Mouse (Mus musculus) forebrain, postnatal 0 days (tissue): Measurements from ENCODE around the gene Sbk2. TPM values are rescaled to one million over a fixed set of nuclear protein-coding genes. Genes with fewer than 3 reads are reported as not detected.

ENCODE experiments used
- ATAC-seq: fragments of 200-750 bp; cut with Nextera tagmentation; 2 replicates; pipeline ENCODE4 v1.8.0; 2017; ENCODE audit warnings: mild to moderate bottlenecking, moderate library complexity
- DNase-seq: peaks from one replicate; pipeline ENCODE4 v3.0.0-alpha.2; 2015
- H3K27ac ChIP-seq: fragments of 300-500 bp; sonication (generic); 2 replicates; pipeline ENCODE4 v1.5.1; 2014; ENCODE audit warnings: low read depth, mild to moderate bottlenecking, antibody characterized with exemption, low read length, moderate library complexity, mixed read lengths
- H3K27me3 ChIP-seq: fragments of 300-500 bp; sonication (generic); 2 replicates; pipeline ENCODE4 v1.6.1; 2014; ENCODE audit warnings: mild to moderate bottlenecking, low read length, mixed read lengths; ENCODE audit not compliant: insufficient read depth
- H3K36me3 ChIP-seq: fragments of 300-500 bp; sonication (generic); 2 replicates; pipeline ENCODE4 v1.6.1; 2014; ENCODE audit warnings: mild to moderate bottlenecking, moderate library complexity; ENCODE audit not compliant: insufficient read depth
- H3K4me1 ChIP-seq: fragments of 300-500 bp; sonication (generic); 2 replicates; pipeline ENCODE4 v1.6.1; 2014; ENCODE audit warnings: antibody characterized with exemption; ENCODE audit not compliant: insufficient read depth
- H3K4me2 ChIP-seq: fragments of 300-500 bp; sonication (generic); 2 replicates; pipeline ENCODE4 v1.6.1; 2014; ENCODE audit warnings: low read depth, mild to moderate bottlenecking, moderate library complexity
- H3K4me3 ChIP-seq: fragments of 300-500 bp; sonication (generic); 2 replicates; pipeline ENCODE4 v1.5.1; 2014; ENCODE audit warnings: low read depth, low read length, mixed read lengths
- H3K9ac ChIP-seq: fragments of 300-500 bp; sonication (generic); 2 replicates; pipeline ENCODE4 v1.6.1; 2014; ENCODE audit warnings: mild to moderate bottlenecking
- H3K9me3 ChIP-seq: fragments of 300-500 bp; sonication (generic); 2 replicates; pipeline ENCODE4 v1.6.1; 2016; ENCODE audit warnings: low read length
- CTCF ChIP-seq: sonication (generic); IDR thresholded peaks from 2 replicates; pipeline ENCODE4 v1.5.1; 2016; ENCODE audit warnings: antibody characterized with exemption, control low read depth, low read depth
- WGBS: fragments of 180-500 bp; shearing (Covaris S2); extraction: QIAGEN DNeasy Blood & Tissue Kit; methylation state at CpG from one replicate; pipeline ENCODE4 v1.1.7; 2014; 5-methylcytosine and 5-hydroxymethylcytosine counted together
- polyA plus RNA-seq: library from polyadenylated mRNA; unstranded; fragments of >200 nt; fragmentation: Nextera tagmentation; extraction: Ambion mirVana; gene quantifications from 2 replicates; pipeline ENCODE4 v1.2.1, GENCODE M21; 2015
- total RNA-seq: library from RNA; depleted of rRNA; stranded (reverse); fragments of >200 nt; gene quantifications from 2 replicates; pipeline ENCODE4 v1.2.3, GENCODE M21; 2014

The Sbk2 gene
- total and polyA plus RNA-seq, 2 experiments from 2014 or later, result not detected

- no peak for TF ChIP-seq CTCF
- H3K9ac ChIP-seq, result no peak overlapping the region
- H3K27ac ChIP-seq, result no peak overlapping the region
- H3K4me1 ChIP-seq, result no peaks in the 10 kb centered on the region
- no peak overlapping the region for H3K4me3 ChIP-seq
- WGBS, result 76% methylated on average over 4 of the region's 4 CpGs
- H3K4me2 ChIP-seq, result no peak overlapping the region
- ATAC-seq, result no peak
- DNase-seq, result no peak
- no peaks in the 10 kb centered on the region for H3K9me3 ChIP-seq
- no peaks in the 10 kb centered on the region for H3K36me3 ChIP-seq
- no peaks in the 10 kb centered on the region for H3K27me3 ChIP-seq
These were observed 11.2 kb upstream of the Sbk2 start for GRCm38 (mm10) chr7:4975455-4975854.

GRCm38 (mm10) chr7:4972321-4973047 lies 8.3 kb upstream of the Sbk2 start:
- no peak overlapping the region for H3K27ac ChIP-seq
- H3K36me3 ChIP-seq, result no peaks in the 10 kb centered on the region
- H3K4me3 ChIP-seq, result no peak overlapping the region
- H3K4me2 ChIP-seq, result no peak overlapping the region
- H3K4me1 ChIP-seq, result no peaks in the 10 kb centered on the region
- no peak overlapping the region for H3K9ac ChIP-seq
- WGBS, result 75% methylated on average over 18 of the region's 18 CpGs
- ATAC-seq (no peak), DNase-seq (no peak)
- H3K9me3 ChIP-seq, result no peaks in the 10 kb centered on the region
- TF ChIP-seq CTCF, result no peak
- H3K27me3 ChIP-seq, result no peaks in the 10 kb centered on the region

GRCm38 (mm10) chr7:4971710-4972109 lies 7.5 kb upstream of the Sbk2 start:
- Histone ChIP-seq H3K36me3 (no peaks in the 10 kb centered on the region), H3K27me3 (no peaks in the 10 kb centered on the region), H3K4me1 (no peaks in the 10 kb centered on the region), H3K4me2 (no peak overlapping the region), H3K27ac (no peak overlapping the region), H3K4me3 (no peak overlapping the region), H3K9me3 (no peaks in the 10 kb centered on the region), H3K9ac (no peak overlapping the region)
- WGBS, result 25% methylated on average over 7 of the region's 7 CpGs
- no peak for TF ChIP-seq CTCF
- ATAC-seq (no peak), DNase-seq (no peak)

GRCm38 (mm10) chr7:4971068-4971467 lies 6.9 kb upstream of the Sbk2 start, which contains the start of gene Sbk3:
Sbk3 (minus strand) TSS chr7:4971168.
- no peaks in the 10 kb centered on the region for H3K9me3 ChIP-seq
- H3K27ac ChIP-seq, result no peak within 1 kb of the TSS
- H3K4me2 ChIP-seq, result no peak within 1 kb of the TSS
- ATAC-seq (no peak), DNase-seq (no peak)
- no peak within 1 kb of the TSS for H3K4me3 ChIP-seq
- WGBS, result 34% methylated on average over 6 of the region's 6 CpGs
- no peaks in the 10 kb centered on the region for H3K27me3 ChIP-seq
- no peaks in the 10 kb centered on the region for H3K36me3 ChIP-seq
- no peaks in the 10 kb centered on the region for H3K4me1 ChIP-seq
- no peak within 1 kb of the TSS for H3K9ac ChIP-seq
- no peak for TF ChIP-seq CTCF

GRCm38 (mm10) chr7:4964988-4965387 lies 782 bp upstream of the Sbk2 start:
- WGBS, result 87% methylated on average over 5 of the region's 5 CpGs
- no peak for TF ChIP-seq CTCF
- Histone ChIP-seq H3K9me3 (no peaks in the 10 kb centered on the region), H3K4me2 (no peak overlapping the region), H3K9ac (no peak overlapping the region), H3K4me3 (no peak overlapping the region), H3K36me3 (no peaks in the 10 kb centered on the region), H3K27me3 (no peaks in the 10 kb centered on the region), H3K27ac (no peak overlapping the region), H3K4me1 (no peaks in the 10 kb centered on the region)
- DNase-seq, result no peak
- no peak for ATAC-seq

- Histone ChIP-seq H3K36me3 (no peaks in the 10 kb centered on the region), H3K4me3 (no peak overlapping the region), H3K4me1 (no peaks in the 10 kb centered on the region), H3K27me3 (no peaks in the 10 kb centered on the region), H3K9ac (no peak overlapping the region), H3K4me2 (no peak overlapping the region), H3K27ac (no peak overlapping the region), H3K9me3 (no peaks in the 10 kb centered on the region)
- no peak for ATAC-seq
- DNase-seq, result no peak
- 79% methylated on average over 5 of the region's 5 CpGs for WGBS
- no peak for TF ChIP-seq CTCF
These were observed 679 bp downstream of the Sbk2 start for GRCm38 (mm10) chr7:4963527-4963926.

- ATAC-seq (no peak), DNase-seq (no peak)
- Histone ChIP-seq H3K4me3 (no peak overlapping the region), H3K27me3 (no peaks in the 10 kb centered on the region), H3K36me3 (no peaks in the 10 kb centered on the region), H3K4me1 (no peaks in the 10 kb centered on the region), H3K9ac (no peak overlapping the region), H3K9me3 (no peaks in the 10 kb centered on the region), H3K27ac (no peak overlapping the region), H3K4me2 (no peak overlapping the region)
- no peak for TF ChIP-seq CTCF
- WGBS, result 84% methylated on average over 10 of the region's 10 CpGs
These were observed 6.8 kb downstream of the Sbk2 start for GRCm38 (mm10) chr7:4957361-4957760.
